Mouse (Mus musculus): Measurements from ENCODE around the gene Flvcr1. TPM values are rescaled to one million over a fixed set of nuclear protein-coding genes. Genes with fewer than 3 reads are reported as not detected.
"Not testable (repeated sequence)": the region's sequence is repeated elsewhere in the genome, so short reads cannot be mapped to it uniquely, and the experiment has no call there.

Gene Flvcr1
- polyA plus RNA-seq, 1 experiment = 7.0 TPM

DNA sequence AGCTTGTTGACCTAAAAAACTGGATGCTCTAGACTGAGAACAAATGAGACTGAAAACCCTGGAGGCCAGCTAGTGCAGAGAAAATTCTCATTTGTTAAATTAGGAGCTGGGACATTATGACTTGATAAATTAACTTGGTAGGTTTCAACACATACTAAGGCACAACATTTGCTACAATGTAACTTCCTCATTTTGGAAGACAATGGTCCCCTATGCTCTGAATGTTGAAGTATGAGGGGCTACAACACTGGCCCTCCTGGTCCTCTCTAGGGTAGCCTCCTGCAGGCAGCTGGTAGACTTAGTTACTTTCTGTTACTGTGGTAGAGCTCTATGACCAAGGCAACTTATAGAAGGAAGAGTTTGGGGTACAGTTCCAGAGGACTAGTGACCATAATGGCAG lies 15.4 kb upstream of the Flvcr1 start:
- Histone ChIP-seq H3K4me3 (ENCODE audit: insufficient read depth, poor library complexity, severe bottlenecking) (no peak overlapping the region), H3K79me2 (ENCODE audit: control insufficient read depth, insufficient read depth) (no peaks in the 10 kb centered on the region), H3K79me3 (ENCODE audit: low read depth) (no peaks in the 10 kb centered on the region), H3ac (ENCODE audit: control insufficient read depth, insufficient read length, low read depth) (no peak overlapping the region), H3K36me3 (ENCODE audit: control insufficient read depth, insufficient read depth) (no peaks in the 10 kb centered on the region), H3K27me3 (ENCODE audit: control insufficient read depth, insufficient read depth, insufficient read length) (no peaks in the 10 kb centered on the region)
- no peak for TF ChIP-seq MAX (IDR thresholded peaks at IDR 0.05)
- no peak for TF ChIP-seq MYOD1 (IDR thresholded peaks at IDR 0.05; ENCODE audit: control insufficient read depth, insufficient read length, low read depth)
- TF ChIP-seq FOSL1 (IDR thresholded peaks at IDR 0.05; ENCODE audit: insufficient read depth, low read length, poor library complexity, severe bottlenecking) = no peak
- TF ChIP-seq CEBPB (IDR thresholded peaks at IDR 0.05; ENCODE audit: low read depth) = no peak
- no peak for TF ChIP-seq CTCF (IDR thresholded peaks at IDR 0.05; ENCODE audit: control insufficient read depth, insufficient read depth, insufficient read length)
- no peak for TF ChIP-seq MYOG (IDR thresholded peaks at IDR 0.05; ENCODE audit: control insufficient read depth, extremely low read depth, insufficient read length)
- no peak for TF ChIP-seq USF1 (IDR thresholded peaks at IDR 0.05; ENCODE audit: low read depth)

DNA sequence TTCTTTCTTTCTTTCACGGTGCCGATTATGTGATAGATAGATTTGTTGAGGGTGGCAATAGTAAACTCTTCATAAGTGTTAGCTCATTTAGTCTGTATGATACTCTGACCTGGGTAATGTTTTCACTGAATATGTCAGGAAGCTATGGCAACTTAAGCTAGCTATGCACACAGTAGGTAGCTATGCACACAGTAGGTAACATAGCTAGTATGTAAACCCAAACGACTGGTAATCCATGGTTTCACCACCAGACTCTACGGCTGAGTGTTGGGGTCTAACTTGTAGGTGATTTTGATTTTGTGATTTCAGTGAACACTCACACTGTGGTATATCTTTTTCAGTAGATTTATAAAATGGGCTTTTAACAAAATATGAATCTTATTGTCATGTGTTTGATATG lies 12.0 kb upstream of the Flvcr1 start:
- TF ChIP-seq MAX (IDR thresholded peaks at IDR 0.05) = no peak
- no peak for TF ChIP-seq MYOG (IDR thresholded peaks at IDR 0.05; ENCODE audit: control insufficient read depth, extremely low read depth, insufficient read length)
- no peak for TF ChIP-seq CTCF (IDR thresholded peaks at IDR 0.05; ENCODE audit: control insufficient read depth, insufficient read depth, insufficient read length)
- TF ChIP-seq FOSL1 (IDR thresholded peaks at IDR 0.05; ENCODE audit: insufficient read depth, low read length, poor library complexity, severe bottlenecking) = no peak
- TF ChIP-seq CEBPB (IDR thresholded peaks at IDR 0.05; ENCODE audit: low read depth) = no peak
- TF ChIP-seq USF1 (IDR thresholded peaks at IDR 0.05; ENCODE audit: low read depth) = no peak
- TF ChIP-seq MYOD1 (IDR thresholded peaks at IDR 0.05; ENCODE audit: control insufficient read depth, insufficient read length, low read depth) = no peak
- no peak overlapping the region for H3K4me3 ChIP-seq (ENCODE audit: insufficient read depth, poor library complexity, severe bottlenecking)

GRCm38 (mm10) chr1:191036554-191037334 lies 10.8 kb upstream of the Flvcr1 start, which contains the start of gene Spata45:
Gene Spata45, plus strand, starts transcription at chr1:191036639.
- TF ChIP-seq USF1 (IDR thresholded peaks at IDR 0.05; ENCODE audit: low read depth) (no peak), FOSL1 (IDR thresholded peaks at IDR 0.05; ENCODE audit: insufficient read depth, low read length, poor library complexity, severe bottlenecking) (no peak), CEBPB (IDR thresholded peaks at IDR 0.05; ENCODE audit: low read depth) (no peak), MYOG (IDR thresholded peaks at IDR 0.05; ENCODE audit: control insufficient read depth, extremely low read depth, insufficient read length) (no peak), MYOD1 (IDR thresholded peaks at IDR 0.05; ENCODE audit: control insufficient read depth, insufficient read length, low read depth) (no peak), MAX (IDR thresholded peaks at IDR 0.05) (no peak), CTCF (IDR thresholded peaks at IDR 0.05; ENCODE audit: control insufficient read depth, insufficient read depth, insufficient read length) (no peak)
- Histone ChIP-seq H3K36me3 (ENCODE audit: control insufficient read depth, insufficient read depth) (no peaks in the 10 kb centered on the region), H3K79me3 (ENCODE audit: low read depth) (no peaks in the 10 kb centered on the region), H3K79me2 (ENCODE audit: control insufficient read depth, insufficient read depth) (no peaks in the 10 kb centered on the region), H3ac (ENCODE audit: control insufficient read depth, insufficient read length, low read depth) (no peak within 1 kb of the TSS), H3K27me3 (ENCODE audit: control insufficient read depth, insufficient read depth, insufficient read length) (no peaks in the 10 kb centered on the region), H3K4me3 (ENCODE audit: insufficient read depth, poor library complexity, severe bottlenecking) (no peak within 1 kb of the TSS)

More for the DNA sequence above, 12.0 kb upstream of the Flvcr1 start:
- H3ac ChIP-seq (ENCODE audit: control insufficient read depth, insufficient read length, low read depth) = no peak overlapping the region
- H3K27me3 ChIP-seq (ENCODE audit: control insufficient read depth, insufficient read depth, insufficient read length) = no peaks in the 10 kb centered on the region
- no peaks in the 10 kb centered on the region for H3K79me3 ChIP-seq (ENCODE audit: low read depth)
- no peaks in the 10 kb centered on the region for H3K79me2 ChIP-seq (ENCODE audit: control insufficient read depth, insufficient read depth)
- H3K36me3 ChIP-seq (ENCODE audit: control insufficient read depth, insufficient read depth) = no peaks in the 10 kb centered on the region

GRCm38 (mm10) chr1:191035649-191036048 lies 9.7 kb upstream of the Flvcr1 start:
- H3ac ChIP-seq (ENCODE audit: control insufficient read depth, insufficient read length, low read depth) = no peak overlapping the region
- H3K36me3 ChIP-seq (ENCODE audit: control insufficient read depth, insufficient read depth) = no peaks in the 10 kb centered on the region
- no peaks in the 10 kb centered on the region for H3K79me2 ChIP-seq (ENCODE audit: control insufficient read depth, insufficient read depth)
- H3K4me3 ChIP-seq (ENCODE audit: insufficient read depth, poor library complexity, severe bottlenecking) = no peak overlapping the region
- H3K27me3 ChIP-seq (ENCODE audit: control insufficient read depth, insufficient read depth, insufficient read length) = no peaks in the 10 kb centered on the region
- no peaks in the 10 kb centered on the region for H3K79me3 ChIP-seq (ENCODE audit: low read depth)
- TF ChIP-seq CEBPB (IDR thresholded peaks at IDR 0.05; ENCODE audit: low read depth) (no peak), CTCF (IDR thresholded peaks at IDR 0.05; ENCODE audit: control insufficient read depth, insufficient read depth, insufficient read length) (no peak), USF1 (IDR thresholded peaks at IDR 0.05; ENCODE audit: low read depth) (no peak), MYOG (IDR thresholded peaks at IDR 0.05; ENCODE audit: control insufficient read depth, extremely low read depth, insufficient read length) (no peak), FOSL1 (IDR thresholded peaks at IDR 0.05; ENCODE audit: insufficient read depth, low read length, poor library complexity, severe bottlenecking) (no peak), MYOD1 (IDR thresholded peaks at IDR 0.05; ENCODE audit: control insufficient read depth, insufficient read length, low read depth) (no peak), MAX (IDR thresholded peaks at IDR 0.05) (no peak)

- H3K79me2 ChIP-seq (ENCODE audit: control insufficient read depth, insufficient read depth); H3K79me3 ChIP-seq (ENCODE audit: low read depth); H3K36me3 ChIP-seq (ENCODE audit: control insufficient read depth, insufficient read depth); H3K4me3 ChIP-seq (ENCODE audit: insufficient read depth, poor library complexity, severe bottlenecking); H3ac ChIP-seq (ENCODE audit: control insufficient read depth, insufficient read length, low read depth); H3K27me3 ChIP-seq (ENCODE audit: control insufficient read depth, insufficient read depth, insufficient read length): not testable (repeated sequence)
- TF ChIP-seq MAX (IDR thresholded peaks at IDR 0.05) (peak; percentile 51), FOSL1 (IDR thresholded peaks at IDR 0.05; ENCODE audit: insufficient read depth, low read length, poor library complexity, severe bottlenecking) (peak; percentile 88)
Observed at GRCm38 (mm10) chr1:191030922-191031425, 5.0 kb upstream of the Flvcr1 start.
